Mouse (Mus musculus): ENCODE data around the gene Nek3. TPM values are rescaled to one million over a fixed set of nuclear protein-coding genes. Genes with fewer than 3 reads are reported as not detected.
"Not testable (repeated sequence)": the region's sequence is repeated elsewhere in the genome, so short reads cannot be mapped to it uniquely, and the experiment has no call there.

Nek3 gene
- polyA plus RNA-seq, 1 experiment from 2014 or later = 0.77 TPM

GRCm38 (mm10) chr8:22164431-22164830, 1.8 kb downstream of the Nek3 start:
- WGBS (ENCODE audit: missing documents) = 96% methylated on average over 10 of the region's 10 CpGs
- no peaks in the 10 kb centered on the region for H3K79me2 ChIP-seq (ENCODE audit: inconsistent target)
- H3K4me3 ChIP-seq (ENCODE audit: inconsistent target) = no peak overlapping the region
- H3K36me3 ChIP-seq (ENCODE audit: inconsistent target) = no peaks in the 10 kb centered on the region
- no peak overlapping the region for H3K27ac ChIP-seq

DNA sequence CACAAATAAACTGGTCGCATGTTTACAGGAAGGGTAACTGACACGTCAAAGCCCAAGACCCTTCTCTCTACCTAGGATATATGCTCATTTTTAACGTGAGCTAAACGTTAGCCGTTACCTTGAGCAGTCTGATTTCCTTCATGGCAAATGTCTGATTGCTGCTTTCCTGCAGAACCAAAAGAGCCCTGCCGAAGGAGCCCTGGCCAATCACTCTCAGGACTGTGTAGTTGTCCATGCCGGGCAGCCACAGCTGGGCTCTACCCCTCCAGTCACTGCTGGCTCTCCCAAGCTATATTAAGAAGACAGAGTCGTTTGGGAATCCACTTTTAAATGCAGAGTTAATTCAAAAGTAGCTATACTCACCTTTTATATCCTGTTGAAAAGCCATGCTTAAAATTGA, 4.0 kb downstream of the Nek3 start:
- 93% methylated on average over 8 of the region's 8 CpGs for WGBS (ENCODE audit: missing documents)
- H3K4me3 ChIP-seq (ENCODE audit: inconsistent target) = no peak overlapping the region
- H3K36me3 ChIP-seq (ENCODE audit: inconsistent target) = no peaks in the 10 kb centered on the region
- H3K27ac ChIP-seq = no peak overlapping the region
- H3K79me2 ChIP-seq (ENCODE audit: inconsistent target) = no peaks in the 10 kb centered on the region

DNA sequence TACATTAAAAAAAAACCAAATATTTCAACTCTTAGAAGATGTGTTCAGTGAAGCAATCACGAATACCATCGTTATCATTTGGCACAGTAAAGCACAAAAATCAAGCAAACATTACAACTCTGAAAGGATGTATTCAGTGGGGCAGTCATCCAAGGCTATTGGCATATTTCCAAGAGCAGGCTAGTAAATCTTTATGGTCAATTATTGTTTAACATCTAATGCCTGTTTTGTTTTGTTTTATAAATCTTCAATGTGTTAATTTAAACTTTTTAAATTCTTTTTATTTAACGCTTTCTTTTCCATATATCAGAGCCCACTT, 15.9 kb downstream of the Nek3 start:
- Histone ChIP-seq H3K27ac (no peak overlapping the region), H3K36me3 (ENCODE audit: inconsistent target) (no peaks in the 10 kb centered on the region), H3K4me3 (ENCODE audit: inconsistent target) (no peak overlapping the region), H3K79me2 (ENCODE audit: inconsistent target) (no peaks in the 10 kb centered on the region)
- 98% methylated on average over 3 of the region's 3 CpGs for WGBS (ENCODE audit: missing documents)

GRCm38 (mm10) chr8:22149643-22150344, 16.4 kb downstream of the Nek3 start:
- Histone ChIP-seq H3K79me2 (ENCODE audit: inconsistent target) (no peaks in the 10 kb centered on the region), H3K36me3 (ENCODE audit: inconsistent target) (no peaks in the 10 kb centered on the region), H3K4me3 (ENCODE audit: inconsistent target) (no peak overlapping the region), H3K27ac (no peak overlapping the region)
- 93% methylated on average over 11 of the region's 11 CpGs for WGBS (ENCODE audit: missing documents)

DNA sequence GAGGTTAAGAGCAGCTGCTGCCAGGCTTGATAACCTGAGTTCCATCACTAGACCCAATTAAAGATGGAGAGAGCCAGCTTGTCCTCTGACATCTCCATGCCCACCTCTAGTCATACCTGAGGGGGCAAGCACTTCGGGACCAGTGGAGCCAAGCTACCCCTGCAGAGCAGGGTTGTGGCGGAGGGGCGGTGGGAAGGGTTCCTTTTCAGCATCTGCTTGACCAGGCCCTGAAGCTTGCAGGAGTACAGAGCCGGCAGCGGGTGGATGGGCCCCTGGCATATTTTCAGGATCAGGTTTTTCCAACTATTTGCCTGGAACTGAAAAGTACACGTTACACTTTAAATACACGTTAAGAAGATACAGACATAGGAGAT, 17.9 kb downstream of the Nek3 start:
- Histone ChIP-seq H3K4me3 (ENCODE audit: inconsistent target) (no peak overlapping the region), H3K79me2 (ENCODE audit: inconsistent target) (no peaks in the 10 kb centered on the region), H3K27ac (no peak overlapping the region), H3K36me3 (ENCODE audit: inconsistent target) (no peaks in the 10 kb centered on the region)
- 97% methylated on average over 7 of the region's 7 CpGs for WGBS (ENCODE audit: missing documents)

DNA sequence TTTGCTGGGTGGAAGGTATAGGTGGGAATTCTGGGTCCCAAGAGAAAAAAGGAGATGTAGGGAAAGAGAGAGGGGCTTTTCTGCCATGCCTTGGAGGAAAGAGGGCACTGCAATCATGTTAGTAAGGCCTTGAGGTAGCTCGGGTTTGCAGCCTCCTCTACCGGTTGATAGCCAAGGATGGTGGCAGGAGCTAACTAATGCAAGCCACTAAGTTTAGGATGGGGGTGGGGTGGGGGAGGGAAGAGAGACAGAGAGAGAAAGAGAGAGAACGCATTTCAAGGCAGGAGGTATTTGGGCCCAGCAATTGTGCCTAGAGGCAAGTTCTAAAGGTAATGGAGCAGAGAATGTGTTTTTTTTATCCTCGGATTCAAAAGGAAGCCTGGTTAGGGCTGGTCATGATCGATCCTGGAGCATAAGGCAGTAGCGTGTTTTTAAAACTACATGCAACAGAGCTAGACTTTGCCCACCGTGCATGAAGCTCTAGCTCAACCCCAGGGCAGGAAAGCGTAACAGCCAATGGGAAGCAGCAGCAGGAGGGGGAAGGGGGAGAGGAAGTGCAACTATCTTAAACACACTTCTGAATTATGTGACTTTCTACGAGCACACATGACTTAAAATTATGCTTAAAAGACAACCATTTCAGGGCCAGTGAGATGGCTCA, 18.4 kb downstream of the Nek3 start:
- WGBS (ENCODE audit: missing documents) = 79% methylated on average over 9 of the region's 9 CpGs
- Histone ChIP-seq H3K4me3 (ENCODE audit: inconsistent target) (no peak overlapping the region), H3K27ac (no peak overlapping the region), H3K79me2 (ENCODE audit: inconsistent target) (no peaks in the 10 kb centered on the region), H3K36me3 (ENCODE audit: inconsistent target) (no peaks in the 10 kb centered on the region)

DNA sequence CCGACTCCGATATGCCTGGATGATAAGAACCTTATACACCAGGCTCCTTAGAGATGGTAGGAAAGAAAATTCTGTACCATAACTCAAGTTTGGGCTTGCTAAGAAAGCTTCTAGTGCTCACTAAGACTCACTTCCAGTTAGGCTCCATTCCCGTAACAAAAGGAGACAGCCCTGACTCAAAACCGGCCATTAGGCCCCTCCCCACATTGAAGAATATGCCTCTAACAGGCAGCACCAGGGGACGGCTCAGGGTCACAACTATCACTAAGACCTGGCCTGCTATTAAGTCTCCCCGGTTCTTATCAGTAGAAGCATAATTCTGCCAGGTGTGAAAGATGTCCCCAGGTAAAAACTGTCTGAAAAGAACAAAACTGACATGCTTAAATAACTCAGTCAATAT, 20.4 kb downstream of the Nek3 start:
- no peak overlapping the region for H3K27ac ChIP-seq
- no peaks in the 10 kb centered on the region for H3K36me3 ChIP-seq (ENCODE audit: inconsistent target)
- WGBS (ENCODE audit: missing documents) = 97% methylated on average over 6 of the region's 6 CpGs
- no peak overlapping the region for H3K4me3 ChIP-seq (ENCODE audit: inconsistent target)
- H3K79me2 ChIP-seq (ENCODE audit: inconsistent target) = no peaks in the 10 kb centered on the region

DNA sequence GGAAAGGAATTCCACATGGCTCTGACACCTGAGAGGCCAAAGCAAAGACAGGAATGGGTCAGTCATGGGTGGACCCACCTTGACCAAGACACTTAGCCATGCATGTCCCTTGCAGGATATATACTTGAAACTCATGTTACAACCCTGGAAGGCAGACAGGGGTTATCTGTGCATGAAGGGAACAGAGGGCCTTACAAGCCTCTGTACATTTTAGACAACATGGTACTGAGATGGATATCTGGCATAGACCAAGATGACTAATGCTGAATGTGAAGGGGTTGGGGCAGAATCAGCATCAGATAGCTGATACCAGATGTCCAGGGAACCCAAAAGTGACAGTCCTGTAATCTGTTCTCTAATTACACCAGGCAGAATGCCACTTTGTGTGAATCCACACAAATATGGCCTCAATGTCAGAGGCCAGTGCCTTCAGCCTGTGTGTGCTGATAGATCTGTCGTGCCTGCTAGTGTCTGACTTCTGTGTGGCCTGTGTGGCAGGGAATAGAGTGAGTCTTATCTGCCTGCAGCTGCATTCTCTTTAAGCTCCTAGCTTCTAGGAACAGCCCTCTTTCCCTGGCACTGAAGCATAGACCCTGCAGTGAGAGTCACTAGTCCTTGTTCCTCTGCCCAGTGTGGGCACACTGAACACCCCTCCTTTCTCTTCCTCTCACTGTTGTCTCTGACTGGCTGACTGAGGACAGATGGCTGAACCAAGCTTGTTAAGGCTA, 22.3 kb downstream of the Nek3 start:
- Histone ChIP-seq H3K79me2 (ENCODE audit: inconsistent target) (no peaks in the 10 kb centered on the region), H3K27ac (no peak overlapping the region), H3K36me3 (ENCODE audit: inconsistent target) (no peaks in the 10 kb centered on the region), H3K4me3 (ENCODE audit: inconsistent target) (no peak overlapping the region)
- 91% methylated on average over 1 of the region's 1 CpGs for WGBS (ENCODE audit: missing documents)

DNA sequence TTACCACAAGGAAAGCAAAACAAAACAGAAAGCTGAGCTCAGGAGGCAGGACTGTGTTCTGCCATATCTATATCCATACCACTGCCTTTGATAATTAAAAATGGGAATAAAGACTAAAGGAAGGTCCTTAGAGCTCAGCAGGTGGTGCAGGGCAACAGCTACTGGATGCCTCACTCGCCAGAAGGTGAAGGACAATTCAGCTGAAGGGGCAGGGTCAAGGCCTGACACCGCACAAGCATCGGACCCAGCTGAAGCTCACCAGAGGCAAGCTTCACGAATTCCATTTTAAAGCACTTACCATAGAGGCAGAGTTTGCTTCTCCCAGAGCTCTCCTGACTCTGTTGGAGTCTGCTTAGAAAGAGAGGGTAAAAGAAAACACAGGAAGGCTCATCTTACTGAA, 23.6 kb downstream of the Nek3 start:
- no peak overlapping the region for H3K4me3 ChIP-seq (ENCODE audit: inconsistent target)
- H3K36me3 ChIP-seq (ENCODE audit: inconsistent target) = no peaks in the 10 kb centered on the region
- no peaks in the 10 kb centered on the region for H3K79me2 ChIP-seq (ENCODE audit: inconsistent target)
- WGBS (ENCODE audit: missing documents) = 92% methylated on average over 4 of the region's 4 CpGs
- no peak overlapping the region for H3K27ac ChIP-seq

- Histone ChIP-seq H3K4me3 (ENCODE audit: inconsistent target) (no peak overlapping the region), H3K27ac (no peak overlapping the region), H3K79me2 (ENCODE audit: inconsistent target) (no peaks in the 10 kb centered on the region), H3K36me3 (ENCODE audit: inconsistent target) (no peaks in the 10 kb centered on the region)
- WGBS (ENCODE audit: missing documents) = 96% methylated on average over 4 of the region's 4 CpGs
These were observed 24.3 kb downstream of the Nek3 start for GRCm38 (mm10) chr8:22141836-22142385.

GRCm38 (mm10) chr8:22136462-22136861, 29.8 kb downstream of the Nek3 start:
- not testable (repeated sequence) for H3K79me2 ChIP-seq (ENCODE audit: inconsistent target); H3K27ac ChIP-seq; H3K36me3 ChIP-seq (ENCODE audit: inconsistent target); H3K4me3 ChIP-seq (ENCODE audit: inconsistent target)
- 97% methylated on average over 9 of the region's 9 CpGs for WGBS (ENCODE audit: missing documents)

GRCm38 (mm10) chr8:22134750-22135135, 31.5 kb downstream of the Nek3 start:
- no peak overlapping the region for H3K27ac ChIP-seq

GRCm38 (mm10) chr8:22134078-22134749, 32.0 kb downstream of the Nek3 start:
- Histone ChIP-seq H3K36me3 (ENCODE audit: inconsistent target) (no peaks in the 10 kb centered on the region), H3K4me3 (ENCODE audit: inconsistent target) (no peak overlapping the region), H3K79me2 (ENCODE audit: inconsistent target) (no peaks in the 10 kb centered on the region), H3K27ac (no peak overlapping the region)
- 95% methylated on average over 7 of the region's 7 CpGs for WGBS (ENCODE audit: missing documents)

More at GRCm38 (mm10) chr8:22134750-22135135, 31.5 kb downstream of the Nek3 start:
- Histone ChIP-seq H3K79me2 (ENCODE audit: inconsistent target) (no peaks in the 10 kb centered on the region), H3K36me3 (ENCODE audit: inconsistent target) (no peaks in the 10 kb centered on the region), H3K4me3 (ENCODE audit: inconsistent target) (no peak overlapping the region)
- 86% methylated on average over 5 of the region's 5 CpGs for WGBS (ENCODE audit: missing documents)

DNA sequence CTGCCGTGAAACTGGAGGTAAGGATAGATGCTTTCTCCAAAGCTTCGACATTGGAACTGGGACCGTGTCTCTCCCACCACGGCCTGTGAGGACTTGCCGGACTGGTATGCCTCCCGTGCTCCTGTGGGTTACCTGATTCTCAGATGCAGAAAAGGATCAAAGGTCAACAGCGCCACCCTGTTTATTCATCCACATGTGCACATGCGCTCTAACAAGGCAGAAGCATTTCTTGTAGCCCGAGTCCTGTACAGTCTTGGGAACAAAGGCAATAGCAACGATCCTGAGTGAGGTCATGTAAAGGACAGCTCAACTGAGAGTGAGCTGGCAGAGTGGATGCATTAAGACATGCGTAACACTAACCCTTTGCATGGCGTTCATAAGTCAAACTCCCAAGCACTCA, 34.2 kb downstream of the Nek3 start:
- Histone ChIP-seq H3K4me3 (ENCODE audit: inconsistent target) (no peak overlapping the region), H3K27ac (no peak overlapping the region), H3K79me2 (ENCODE audit: inconsistent target) (no peaks in the 10 kb centered on the region), H3K36me3 (ENCODE audit: inconsistent target) (no peaks in the 10 kb centered on the region)
- WGBS (ENCODE audit: missing documents) = 93% methylated on average over 11 of the region's 12 CpGs
